Mouse (Mus musculus) G1E (cell line): ENCODE measurements around the gene Hunk. TPM values are rescaled to one million over a fixed set of nuclear protein-coding genes. Genes with fewer than 3 reads are reported as not detected.
A peak's percentile ranks its signal among the peaks of the same experiment; 100 is the strongest.

Experiments used
- ATAC-seq: 2 replicates; pipeline ENCODE4 v1.8.0; 2016; ENCODE audit warnings: mild to moderate bottlenecking; ENCODE audit not compliant: insufficient number of reproducible peaks, poor library complexity, low FRiP score, severe bottlenecking; ENCODE audit errors: extremely low read depth
- DNase-seq: peaks from one replicate; pipeline ENCODE4 v3.0.0; 2012; ENCODE audit warnings: low spot score
- H3K27me3 ChIP-seq: 2 replicates; pipeline ENCODE4 v1.6.1; 2012; ENCODE audit warnings: mild to moderate bottlenecking, low read length, inconsistent platforms; ENCODE audit not compliant: insufficient read depth
- H3K36me3 ChIP-seq: replicated peaks from 2 replicates; pipeline ENCODE3; 2012; ENCODE audit warnings: mild to moderate bottlenecking, inconsistent platforms
- H3K4me1 ChIP-seq: 2 replicates; pipeline ENCODE4 v1.6.1; 2012; ENCODE audit warnings: low read depth, low read length, inconsistent platforms, mixed read lengths; ENCODE audit not compliant: insufficient read depth
- H3K4me3 ChIP-seq: 2 replicates; pipeline ENCODE4 v1.5.1; 2012; ENCODE audit warnings: low read depth, mild to moderate bottlenecking, inconsistent platforms, low read length, moderate library complexity, mixed read lengths
- H3K9me3 ChIP-seq: replicated peaks from 2 replicates; pipeline ENCODE4 v1.6.1; 2012; ENCODE audit warnings: inconsistent platforms
- CTCF ChIP-seq: IDR thresholded peaks from 2 replicates; pipeline ENCODE4 v1.5.1; 2012; ENCODE audit warnings: low read depth, low read length, inconsistent platforms, mixed read lengths
- GATA1 ChIP-seq: IDR thresholded peaks from 2 replicates; pipeline ENCODE4 v1.6.1; 2012; ENCODE audit warnings: borderline replicate concordance, low read length, inconsistent platforms, mixed read lengths
- GATA2 ChIP-seq: IDR thresholded peaks from 2 replicates; pipeline ENCODE4 v1.6.1; 2012; ENCODE audit warnings: low read depth, low read length, inconsistent platforms, borderline replicate concordance
- POLR2AphosphoS5 ChIP-seq: IDR thresholded peaks from 2 replicates; pipeline ENCODE4 v1.6.1; 2012; ENCODE audit warnings: low read depth, low read length, inconsistent platforms; ENCODE audit not compliant: insufficient replicate concordance
- TAL1 ChIP-seq: conservative IDR thresholded peaks from 2 replicates; pipeline ENCODE4 v1.6.1; 2012; ENCODE audit warnings: low read depth, low read length, inconsistent platforms, mixed read lengths
- polyA plus RNA-seq: library from polyadenylated mRNA; stranded (reverse); fragments of >175 nt; gene quantifications from 2 replicates; pipeline ENCODE4 v1.2.3, GENCODE M21; 2012
- total RNA-seq, 2 experiments: library from RNA; stranded (forward) in 1 of 2; stranded (reverse) in 1 of 2; fragments of 200-1000 nt in 1 of 2; fragments of >200 nt in 1 of 2; fragmentation: Nextera tagmentation in 1 of 2; gene quantifications; 2 replicates each; pipeline ENCODE4 v1.2.3; 2014 to 2017

The Hunk gene
- total and polyA plus RNA-seq, 3 experiments, result 0.11 TPM; not detected in 2

DNA sequence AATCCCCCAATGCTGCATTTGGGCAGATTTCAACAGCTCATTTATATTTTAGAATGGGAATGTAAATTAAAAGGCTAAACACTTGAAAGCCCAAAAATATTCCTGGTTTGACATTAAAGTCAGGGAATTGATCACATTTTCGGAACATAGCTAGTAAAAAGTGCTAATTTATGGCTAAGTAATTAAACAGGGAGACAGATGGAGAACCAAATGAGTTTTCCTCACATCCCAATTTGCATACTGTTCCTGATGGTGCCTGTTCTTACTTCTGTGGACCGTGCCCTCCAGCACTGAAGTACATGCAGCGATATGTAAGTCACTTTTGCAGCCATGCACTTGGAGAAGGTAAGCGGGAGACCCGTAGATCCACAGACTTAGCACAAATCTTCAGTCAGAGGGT lies 32.7 kb upstream of the Hunk start:
- Histone ChIP-seq H3K36me3 (no peaks in the 10 kb centered on the region), H3K27me3 (no peaks in the 10 kb centered on the region), H3K4me3 (no peak overlapping the region), H3K4me1 (no peaks in the 10 kb centered on the region), H3K9me3 (peaks cover 7% of the 10 kb centered on the region; the same call in 1 of the 2 replicates)
- ATAC-seq, result no peak
- TF ChIP-seq POLR2AphosphoS5 (no peak), TAL1 (no peak)
- no peak for DNase-seq

- DNase-seq (no peak), ATAC-seq (no peak)
- Histone ChIP-seq H3K27me3 (no peaks in the 10 kb centered on the region), H3K36me3 (no peaks in the 10 kb centered on the region), H3K4me1 (no peaks in the 10 kb centered on the region), H3K4me3 (no peak overlapping the region), H3K9me3 (peaks cover 3% of the 10 kb centered on the region; the same call in 1 of the 2 replicates)
- TF ChIP-seq TAL1, result no peak
- no peak for TF ChIP-seq POLR2AphosphoS5
- TF ChIP-seq GATA2, result no peak
- no peak for TF ChIP-seq CTCF
- no peak for TF ChIP-seq GATA1
Observed at GRCm38 (mm10) chr16:90359329-90359728, 26.5 kb upstream of the Hunk start.

DNA sequence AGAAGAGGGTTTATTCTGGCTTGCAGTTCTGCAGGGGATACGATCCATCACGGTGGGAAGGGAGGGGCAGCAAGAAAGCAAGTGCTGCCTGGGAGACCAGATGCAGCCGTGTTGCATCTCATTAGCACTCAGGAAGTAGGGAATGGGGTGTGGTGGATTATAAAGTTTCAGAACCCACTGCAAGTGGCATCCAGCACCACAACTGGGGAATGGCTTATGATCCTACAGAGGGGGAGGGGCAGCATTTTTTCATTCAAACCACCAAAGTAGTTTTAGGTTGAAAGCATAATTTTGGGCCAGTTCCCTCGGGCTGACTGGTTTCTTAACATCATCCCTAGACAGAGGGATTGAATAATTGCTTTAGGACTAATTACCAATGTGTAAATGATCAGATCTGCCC lies 26.1 kb upstream of the Hunk start:
- TF ChIP-seq GATA2 (no peak), POLR2AphosphoS5 (no peak), CTCF (no peak), GATA1 (no peak), TAL1 (no peak)

GRCm38 (mm10) chr16:90360327-90360726 lies 25.5 kb upstream of the Hunk start:
- no peaks in the 10 kb centered on the region for H3K27me3 ChIP-seq
- ATAC-seq (no peak), DNase-seq (no peak)
- no peaks in the 10 kb centered on the region for H3K36me3 ChIP-seq
- H3K4me3 ChIP-seq, result no peak overlapping the region
- H3K4me1 ChIP-seq, result no peaks in the 10 kb centered on the region
- TF ChIP-seq CTCF (no peak), POLR2AphosphoS5 (no peak), GATA1 (no peak), TAL1 (no peak), GATA2 (no peak)
- peaks cover 2% of the 10 kb centered on the region; the same call in 1 of the 2 replicates for H3K9me3 ChIP-seq

More for the DNA sequence above, 26.1 kb upstream of the Hunk start:
- peaks cover 4% of the 10 kb centered on the region; the same call in 1 of the 2 replicates for H3K9me3 ChIP-seq
- H3K36me3 ChIP-seq, result no peaks in the 10 kb centered on the region
- ATAC-seq (no peak), DNase-seq (no peak)
- no peak overlapping the region for H3K4me3 ChIP-seq
- H3K4me1 ChIP-seq, result no peaks in the 10 kb centered on the region
- H3K27me3 ChIP-seq, result no peaks in the 10 kb centered on the region

- no peak for DNase-seq
- ATAC-seq, result no peak
- H3K27me3 ChIP-seq, result no peaks in the 10 kb centered on the region
- H3K4me3 ChIP-seq, result no peak overlapping the region
- no peaks in the 10 kb centered on the region for H3K36me3 ChIP-seq
- peaks cover 8% of the 10 kb centered on the region; the same call in 1 of the 2 replicates for H3K9me3 ChIP-seq
- no peaks in the 10 kb centered on the region for H3K4me1 ChIP-seq
- TF ChIP-seq GATA2 (no peak), TAL1 (no peak), CTCF (no peak), GATA1 (no peak), POLR2AphosphoS5 (no peak)
Observed at GRCm38 (mm10) chr16:90362926-90363325, 22.9 kb upstream of the Hunk start.

- ATAC-seq, result no peak
Observed at GRCm38 (mm10) chr16:90379897-90380296, 5.9 kb upstream of the Hunk start.

DNA sequence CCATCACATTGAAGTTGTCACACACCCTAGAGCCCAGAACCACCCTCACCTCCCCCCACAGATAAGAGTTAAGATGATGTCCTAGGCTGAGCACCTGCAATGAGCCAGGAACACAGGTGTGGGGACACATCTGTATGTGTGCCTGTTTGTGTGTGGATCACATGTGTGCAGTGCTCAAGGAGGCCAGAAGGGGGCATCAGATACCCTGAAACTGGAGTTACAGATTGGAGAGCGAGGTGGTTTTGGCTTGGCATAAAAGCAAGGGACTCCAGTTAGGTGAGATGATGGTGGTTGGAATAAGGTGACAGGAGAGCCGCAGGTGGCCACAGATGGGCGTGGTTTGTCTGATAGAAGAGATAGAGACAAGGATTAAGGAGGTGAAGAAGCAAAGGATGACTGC lies 4.2 kb upstream of the Hunk start:
- Histone ChIP-seq H3K9me3 (peaks cover 46% of the 10 kb centered on the region), H3K27me3 (0 out of 2 replicates have a peak, but pooled peaks cover 2% of the 10 kb centered on the region), H3K4me3 (no peak overlapping the region), H3K36me3 (no peaks in the 10 kb centered on the region), H3K4me1 (no peaks in the 10 kb centered on the region)
- no peak for TF ChIP-seq POLR2AphosphoS5
- no peak for TF ChIP-seq TAL1
- no peak for TF ChIP-seq GATA1
- no peak for TF ChIP-seq GATA2
- TF ChIP-seq CTCF, result no peak
- DNase-seq, result no peak
- no peak for ATAC-seq

More at GRCm38 (mm10) chr16:90379897-90380296, 5.9 kb upstream of the Hunk start:
- peak; percentile 16 for DNase-seq
- Histone ChIP-seq H3K27me3 (no peaks in the 10 kb centered on the region), H3K9me3 (peaks cover 29% of the 10 kb centered on the region), H3K4me1 (no peaks in the 10 kb centered on the region), H3K36me3 (no peaks in the 10 kb centered on the region), H3K4me3 (no peak overlapping the region)
- TF ChIP-seq CTCF (peak; percentile 41; the same call in 1 of the 2 replicates), TAL1 (no peak)
